ENCODE assay signal across 20 mouse cellular contexts in the genomic region with DNA sequence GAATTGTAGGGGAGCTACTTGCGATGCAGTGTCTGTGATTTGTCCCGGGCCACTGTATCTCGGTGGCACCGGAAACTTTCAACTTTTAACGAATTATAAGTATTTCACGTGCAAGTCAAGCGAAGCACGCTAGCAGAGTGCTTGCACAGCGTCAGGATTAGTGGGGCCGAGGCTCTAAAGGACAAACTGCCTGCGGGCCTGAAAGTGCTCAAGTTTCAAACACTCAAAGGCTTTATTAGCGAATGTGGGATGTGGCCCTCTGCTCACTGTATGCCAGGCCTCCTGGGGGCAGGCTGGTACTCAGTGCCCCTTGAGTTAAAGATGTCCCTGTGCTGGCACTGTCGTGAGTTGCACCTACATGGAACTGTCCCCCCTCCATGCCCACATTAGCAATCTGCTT.
DNase-seq lines count a peak whose midpoint lies in the region; ATAC-seq and TF ChIP-seq lines count a peak whose summit lies in the region.
"Had no signal": no experiment of that assay in that cellular context is flagged by ENCODE, and none has a peak within 500 bp of the region (broad histone marks: within the 10 kb centered on the region; RNA-seq: fewer than 3 reads in every experiment).

No protein-coding gene starts in this region.

- H3K4me2 ChIP-seq in forebrain, postnatal 0 days (ENCODE audit: low read depth), result no peak overlapping the region
- H3K4me2 ChIP-seq in midbrain, embryonic 11.5 days, result no peak overlapping the region
- H3K4me2 ChIP-seq in midbrain, postnatal 0 days (ENCODE audit: low read depth, low read length, poor library complexity, severe bottlenecking), result no peak overlapping the region
- H3K4me2 ChIP-seq in embryonic facial prominence, embryonic 13.5 days, result no peak overlapping the region
- H3K4me2 ChIP-seq: heart, embryonic 13.5 days; liver, embryonic 15.5 days had no signal

- peak overlapping the region; percentile 7; the same call in 1 of the 2 replicates for H3K4me3 ChIP-seq in forebrain, embryonic 10.5 days
- no peak overlapping the region for H3K4me3 ChIP-seq in forebrain, postnatal 0 days (ENCODE audit: low read depth, low read length)
- H3K4me3 ChIP-seq in midbrain, embryonic 11.5 days (ENCODE audit: low read depth, low read length), result no peak overlapping the region
- no peak overlapping the region for H3K4me3 ChIP-seq in midbrain, postnatal 0 days (ENCODE audit: low read depth, low read length)
- no peak overlapping the region for H3K4me3 ChIP-seq in embryonic facial prominence, embryonic 13.5 days
- H3K4me3 ChIP-seq: gastrocnemius, adult 2 months; heart, embryonic 13.5 days; liver, embryonic 15.5 days; megakaryocyte, embryonic 14.5 days; myocyte had no signal

- H3K27me3 ChIP-seq in forebrain, embryonic 10.5 days (ENCODE audit: poor library complexity, severe bottlenecking), result no peaks in the 10 kb centered on the region
- H3K27me3 ChIP-seq in forebrain, postnatal 0 days (ENCODE audit: insufficient read depth, low read length), result no peaks in the 10 kb centered on the region
- H3K27me3 ChIP-seq in midbrain, embryonic 11.5 days (ENCODE audit: control insufficient read depth, insufficient read depth, low read length), result no peaks in the 10 kb centered on the region
- H3K27me3 ChIP-seq in midbrain, postnatal 0 days (ENCODE audit: insufficient read depth, low read length), result no peaks in the 10 kb centered on the region
- H3K27me3 ChIP-seq in embryonic facial prominence, embryonic 13.5 days, result no peaks in the 10 kb centered on the region
- H3K27me3 ChIP-seq: liver, embryonic 15.5 days; megakaryocyte, embryonic 14.5 days had no signal

- H3K9me3 ChIP-seq in forebrain, embryonic 10.5 days, result no peaks in the 10 kb centered on the region
- H3K9me3 ChIP-seq in forebrain, postnatal 0 days (ENCODE audit: low read length), result no peaks in the 10 kb centered on the region
- H3K9me3 ChIP-seq in midbrain, embryonic 11.5 days (ENCODE audit: control insufficient read depth, low read length), result no peaks in the 10 kb centered on the region
- H3K9me3 ChIP-seq in midbrain, postnatal 0 days (ENCODE audit: low read length), result no peaks in the 10 kb centered on the region
- H3K9me3 ChIP-seq in embryonic facial prominence, embryonic 13.5 days, result no peaks in the 10 kb centered on the region
- H3K9me3 ChIP-seq: heart, embryonic 13.5 days; liver, embryonic 15.5 days; megakaryocyte, embryonic 14.5 days had no signal

- peak; percentile 33 for DNase-seq in forebrain, embryonic 10.5 days (ENCODE audit: extremely low spot score, low spot score)
- DNase-seq in forebrain, postnatal 0 days, result no peak
- DNase-seq in midbrain, embryonic 11.5 days (ENCODE audit: low spot score, missing footprints), result peak; percentile 85
- DNase-seq in midbrain, postnatal 0 days (ENCODE audit: low spot score), result no peak
- DNase-seq in mesoderm, embryonic 11.5 days (ENCODE audit: low read depth, low spot score), result peak; percentile 29
- no peak for DNase-seq in thymus, adult 18-20 months
- DNase-seq in urinary bladder, postnatal 10 days (ENCODE audit: low spot score), result no peak
- DNase-seq: cerebellum, adult 9-10 months; gastrocnemius, adult 2 months; heart, adult 11 months; heart, postnatal 36 days; lung, postnatal 10 days had no signal

- no peaks in the 10 kb centered on the region for H3K36me3 ChIP-seq in forebrain, embryonic 10.5 days (replicated peaks)
- H3K36me3 ChIP-seq in forebrain, postnatal 0 days (ENCODE audit: insufficient read depth), result no peaks in the 10 kb centered on the region
- no peaks in the 10 kb centered on the region for H3K36me3 ChIP-seq in midbrain, embryonic 11.5 days (ENCODE audit: control insufficient read depth, insufficient read depth, low read length)
- no peaks in the 10 kb centered on the region for H3K36me3 ChIP-seq in midbrain, postnatal 0 days (ENCODE audit: insufficient read depth, low read length)
- H3K36me3 ChIP-seq in embryonic facial prominence, embryonic 13.5 days, result no peaks in the 10 kb centered on the region
- H3K36me3 ChIP-seq: G1E; heart, embryonic 13.5 days; liver, embryonic 15.5 days had no signal

- peaks cover 33% of the 10 kb centered on the region for H3K4me1 ChIP-seq in forebrain, embryonic 10.5 days
- H3K4me1 ChIP-seq in forebrain, postnatal 0 days (ENCODE audit: insufficient read depth), result no peaks in the 10 kb centered on the region
- H3K4me1 ChIP-seq in midbrain, embryonic 11.5 days (ENCODE audit: control insufficient read depth, insufficient read depth, low read length), result peaks cover 6% of the 10 kb centered on the region; the same call in 1 of the 2 replicates
- H3K4me1 ChIP-seq in midbrain, postnatal 0 days (ENCODE audit: insufficient read depth, low read length), result no peaks in the 10 kb centered on the region
- peaks cover 13% of the 10 kb centered on the region for H3K4me1 ChIP-seq in embryonic facial prominence, embryonic 13.5 days
- H3K4me1 ChIP-seq: heart, embryonic 13.5 days; liver, embryonic 15.5 days had no signal

- no peak for TF ChIP-seq CTCF in forebrain, postnatal 0 days (IDR thresholded peaks at IDR 0.05; ENCODE audit: low read depth)
- TF ChIP-seq CTCF in midbrain, postnatal 0 days (IDR thresholded peaks at IDR 0.05), result no peak

- peak overlapping the region; percentile 41 for H3K27ac ChIP-seq in forebrain, embryonic 10.5 days
- H3K27ac ChIP-seq in forebrain, postnatal 0 days (ENCODE audit: low read depth, low read length), result no peak overlapping the region
- no peak overlapping the region for H3K27ac ChIP-seq in midbrain, embryonic 11.5 days (ENCODE audit: low read depth, low read length)
- no peak overlapping the region for H3K27ac ChIP-seq in midbrain, postnatal 0 days (ENCODE audit: low read depth, low read length)
- H3K27ac ChIP-seq in embryonic facial prominence, embryonic 13.5 days, result no peak overlapping the region
- H3K27ac ChIP-seq: gastrocnemius, adult 2 months; heart, embryonic 13.5 days; liver, embryonic 15.5 days had no signal

- no peak overlapping the region for H3K9ac ChIP-seq in forebrain, postnatal 0 days
- no peak overlapping the region for H3K9ac ChIP-seq in midbrain, embryonic 11.5 days (ENCODE audit: low read length)
- no peak overlapping the region for H3K9ac ChIP-seq in midbrain, postnatal 0 days (replicated peaks; ENCODE audit: low read length, poor library complexity, severe bottlenecking)
- H3K9ac ChIP-seq in embryonic facial prominence, embryonic 13.5 days, result no peak overlapping the region
- H3K9ac ChIP-seq: heart, embryonic 13.5 days; liver, embryonic 15.5 days had no signal

- ATAC-seq in forebrain, postnatal 0 days, result no peak
- ATAC-seq in midbrain, embryonic 11.5 days (ENCODE audit: low FRiP score), result no peak
- no peak for ATAC-seq in midbrain, postnatal 0 days (ENCODE audit: low FRiP score)
- peak; percentile 37; the same call in 1 of the 2 replicates for ATAC-seq in embryonic facial prominence, embryonic 13.5 days (ENCODE audit: insufficient number of reproducible peaks, insufficient read depth, low FRiP score, low TSS enrichment, low read depth)
- ATAC-seq: CD4-positive, CD25-positive, alpha-beta regulatory T cell, adult 4 months; inflammation-experienced regulatory T-cells, adult 6 months had no signal

- WGBS in forebrain, embryonic 10.5 days, result 14% methylated on average over 13 of the region's 13 CpGs
- WGBS in forebrain, postnatal 0 days, result 14% methylated on average over 13 of the region's 13 CpGs
- 19% methylated on average over 13 of the region's 13 CpGs for WGBS in midbrain, embryonic 11.5 days
- 25% methylated on average over 13 of the region's 13 CpGs for WGBS in midbrain, postnatal 0 days
- WGBS in embryonic facial prominence, embryonic 13.5 days, result 8% methylated on average over 13 of the region's 13 CpGs

Comparison
In these comparisons a context has a peak if more than half of its experiments do, and no peak if none do; other contexts are left out.
1. DNase-seq: peak in forebrain, embryonic 10.5 days (single experiment), midbrain, embryonic 11.5 days (single experiment) and mesoderm, embryonic 11.5 days (single experiment); none in forebrain, postnatal 0 days (single experiment), midbrain, postnatal 0 days (single experiment), thymus, adult 18-20 months (0 of 2) and urinary bladder, postnatal 10 days (single experiment).